Mouse (Mus musculus): ENCODE results near the gene Pecr. TPM values are rescaled to one million over a fixed set of nuclear protein-coding genes. Genes with fewer than 3 reads are reported as not detected.

Gene Pecr
- total and polyA plus RNA-seq, 3 experiments, result 10.7 to 15.5 TPM; not detected in 1

GRCm38 (mm10) chr1:72226172-72226886 lies 57.8 kb downstream of the Pecr start:
- Histone ChIP-seq H3K9me3 (replicated peaks; ENCODE audit: insufficient read depth, low read length) (no peaks in the 10 kb centered on the region), H3K27me3 (ENCODE audit: control insufficient read depth in 1 of 2, insufficient read depth in 2 of 2, low read length in 2 of 2) (peaks cover 0 to 4% of the 10 kb centered on the region in 2 experiments; a peak in 2 of 4 replicates), H3K9ac (ENCODE audit: control insufficient read depth, low read depth, low read length, poor library complexity, severe bottlenecking) (no peak overlapping the region), H3K4me3 (ENCODE audit: control insufficient read depth in 1 of 2, insufficient read depth in 1 of 2, low read depth in 2 of 2, low read length in 2 of 2) (no peak overlapping the region), H3K4me1 (ENCODE audit: control insufficient read depth in 1 of 2, insufficient read depth in 2 of 2, low read length in 2 of 2) (peaks cover 0 to 6% of the 10 kb centered on the region in 2 experiments; a peak in 1 of 4 replicates), H3K36me3 (ENCODE audit: control insufficient read depth in 1 of 2, insufficient read depth in 2 of 2, low read length in 2 of 2) (no peaks in the 10 kb centered on the region), H3K27ac (ENCODE audit: control insufficient read depth, low read depth, low read length) (no peak overlapping the region), H3K79me2 (ENCODE audit: control insufficient read depth, insufficient read depth, low read length, poor library complexity) (no peaks in the 10 kb centered on the region)
- peak; percentile 97 for DNase-seq (ENCODE audit: low read depth, low spot score)
- TF ChIP-seq POLR2AphosphoS2 (IDR thresholded peaks at IDR 0.05; ENCODE audit: low read length) (peak; percentile 98), ZC3H11A (IDR thresholded peaks at IDR 0.05; ENCODE audit: low read depth, low read length) (no peak), EP300 (IDR thresholded peaks at IDR 0.05; ENCODE audit: low read depth in 1 of 2, low read length in 2 of 2) (0 out of 4 replicates have a peak, but pooled peaks of 1 of the 2 experiments have one; percentile 23), KAT2A (conservative IDR thresholded peaks at IDR 0.05; ENCODE audit: low read depth, low read length) (no peak), POLR2A (IDR thresholded peaks at IDR 0.05; ENCODE audit: control insufficient read depth in 1 of 2, insufficient read depth in 1 of 2, low read depth in 1 of 2, low read length in 2 of 2, poor library complexity in 1 of 2) (peak; percentile 80 to 91), CHD2 (IDR thresholded peaks at IDR 0.05; ENCODE audit: low read length) (no peak), NRF1 (IDR thresholded peaks at IDR 0.05; ENCODE audit: insufficient read depth, low read depth, low read length, poor library complexity, severe bottlenecking) (no peak), MAZ (IDR thresholded peaks at IDR 0.05; ENCODE audit: low read depth, low read length) (no peak), TCF12 (IDR thresholded peaks at IDR 0.05; ENCODE audit: low read depth, low read length) (no peak), POLR2AphosphoS5 (IDR thresholded peaks at IDR 0.05; ENCODE audit: borderline replicate concordance, low read depth, low read length) (peak; percentile 98; the same call in 1 of the 2 replicates), ZMIZ1 (IDR thresholded peaks at IDR 0.05; ENCODE audit: low read depth, low read length) (peak; percentile 100), ZKSCAN1 (IDR thresholded peaks at IDR 0.05; ENCODE audit: low read depth, low read length) (no peak), HCFC1 (IDR thresholded peaks at IDR 0.05; ENCODE audit: low read depth, low read length) (peak; percentile 82), ETS1 (IDR thresholded peaks at IDR 0.05; ENCODE audit: low read depth, low read length) (peak; percentile 92), ELF1 (IDR thresholded peaks at IDR 0.05; ENCODE audit: low read depth, low read length) (no peak), CHD1 (IDR thresholded peaks at IDR 0.05; ENCODE audit: low read depth, low read length) (no peak), RCOR1 (IDR thresholded peaks at IDR 0.05; ENCODE audit: low read depth, low read length) (peak; percentile 65; the same call in 1 of the 2 replicates), TAL1 (IDR thresholded peaks at IDR 0.05; ENCODE audit: low read length) (no peak), ZNF384 (IDR thresholded peaks at IDR 0.05; ENCODE audit: low read depth, low read length) (no peak), NELFE (IDR thresholded peaks at IDR 0.05; ENCODE audit: low read depth, low read length) (peak; percentile 92), USF2 (IDR thresholded peaks at IDR 0.05; ENCODE audit: borderline replicate concordance in 1 of 2, insufficient read depth in 1 of 2, low read depth in 1 of 2, low read length in 2 of 2) (no peak), MAX (IDR thresholded peaks at IDR 0.05; ENCODE audit: low read length) (no peak), BHLHE40 (IDR thresholded peaks at IDR 0.05; ENCODE audit: borderline replicate concordance, low read depth, low read length) (no peak), SIN3A (IDR thresholded peaks at IDR 0.05; ENCODE audit: low read length) (peak; percentile 84), MXI1 (IDR thresholded peaks at IDR 0.05; ENCODE audit: low read depth, low read length) (no peak), MAFK (IDR thresholded peaks at IDR 0.05; ENCODE audit: borderline replicate concordance, low read depth, low read length) (no peak), RAD21 (IDR thresholded peaks at IDR 0.05; ENCODE audit: low read depth, low read length) (no peak), CTCF (IDR thresholded peaks at IDR 0.05 in 2 of 3, conservative IDR thresholded peaks at IDR 0.05 in 1 of 3; ENCODE audit: control insufficient read depth in 1 of 3, insufficient read depth in 1 of 3, low read depth in 2 of 3, low read length in 3 of 3, poor library complexity in 1 of 3, severe bottlenecking in 1 of 3) (no peak), MYB (IDR thresholded peaks at IDR 0.05; ENCODE audit: low read depth, low read length) (peak; percentile 71), MYC (IDR thresholded peaks at IDR 0.05; ENCODE audit: low read depth, low read length) (no peak), GABPA (IDR thresholded peaks at IDR 0.05; ENCODE audit: low read depth, low read length) (no peak), MEF2A (IDR thresholded peaks at IDR 0.05; ENCODE audit: extremely low read depth, insufficient replicate concordance, low read depth, low read length, poor library complexity, severe bottlenecking) (no peak), E2F4 (IDR thresholded peaks at IDR 0.05; ENCODE audit: borderline replicate concordance, low read depth, low read length) (no peak), UBTF (IDR thresholded peaks at IDR 0.05; ENCODE audit: borderline replicate concordance, insufficient read depth, low read depth, low read length) (0 out of 2 replicates have a peak, but pooled peaks have one; percentile 40), JUND (IDR thresholded peaks at IDR 0.05; ENCODE audit: low read depth, low read length) (no peak), TBP (IDR thresholded peaks at IDR 0.05; ENCODE audit: low read depth, low read length) (peak; percentile 91)
